Mouse (Mus musculus): ENCODE measurements around the gene Tectb. TPM values are rescaled to one million over a fixed set of nuclear protein-coding genes. Genes with fewer than 3 reads are reported as not detected.
A peak's percentile ranks its signal among the peaks of the same experiment; 100 is the strongest.

Tectb gene
- polyA plus RNA-seq, 1 experiment from 2014 or later, result 0.15 TPM

DNA sequence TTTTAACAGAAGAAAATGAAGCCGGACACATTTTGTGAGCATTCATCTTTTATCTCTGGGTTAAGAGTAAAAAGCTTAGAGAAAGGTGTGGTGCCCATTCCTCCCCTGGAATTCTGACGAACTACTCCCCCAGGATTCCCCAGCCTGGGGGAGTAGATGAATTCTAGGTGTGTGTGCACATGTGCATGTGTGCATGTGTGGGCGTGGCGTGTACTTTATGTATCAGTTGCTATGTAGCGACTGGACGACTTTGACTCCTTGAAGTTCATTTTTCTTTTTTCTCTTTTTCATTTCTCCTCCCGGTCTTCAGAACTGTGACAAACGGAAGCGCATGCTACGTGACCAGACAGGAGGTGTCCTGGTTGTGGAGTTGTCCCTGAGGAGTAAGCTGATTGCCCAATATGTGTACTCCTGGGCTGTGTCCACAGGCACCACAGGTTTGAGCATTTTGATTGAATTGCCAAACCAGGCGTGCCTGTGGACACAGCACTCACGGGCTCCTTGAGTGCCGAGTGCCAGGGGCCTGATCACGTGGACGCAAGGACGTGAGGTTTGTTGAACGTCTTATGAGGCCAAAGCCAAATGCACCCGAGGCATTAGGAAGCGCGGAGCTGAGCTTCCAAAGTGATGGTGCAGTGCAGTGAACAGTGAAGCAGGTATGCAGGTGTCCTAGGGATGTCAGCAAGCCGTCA is 11.9 kb downstream of the Tectb start:
- no peak for ATAC-seq (ENCODE audit: insufficient number of reproducible peaks, insufficient read depth, low FRiP score, low TSS enrichment)
- no peak overlapping the region for H3K4me2 ChIP-seq (replicated peaks)
- WGBS, result 87% methylated on average over 21 of the region's 21 CpGs
- no peak overlapping the region for H3K9ac ChIP-seq
- H3K4me3 ChIP-seq, result no peak overlapping the region
- H3K27me3 ChIP-seq, result no peaks in the 10 kb centered on the region; the same call in 1 of the 2 replicates
- no peaks in the 10 kb centered on the region for H3K36me3 ChIP-seq
- no peaks in the 10 kb centered on the region for H3K4me1 ChIP-seq
- no peaks in the 10 kb centered on the region for H3K9me3 ChIP-seq
- no peak overlapping the region; the same call in 1 of the 2 replicates for H3K27ac ChIP-seq

DNA sequence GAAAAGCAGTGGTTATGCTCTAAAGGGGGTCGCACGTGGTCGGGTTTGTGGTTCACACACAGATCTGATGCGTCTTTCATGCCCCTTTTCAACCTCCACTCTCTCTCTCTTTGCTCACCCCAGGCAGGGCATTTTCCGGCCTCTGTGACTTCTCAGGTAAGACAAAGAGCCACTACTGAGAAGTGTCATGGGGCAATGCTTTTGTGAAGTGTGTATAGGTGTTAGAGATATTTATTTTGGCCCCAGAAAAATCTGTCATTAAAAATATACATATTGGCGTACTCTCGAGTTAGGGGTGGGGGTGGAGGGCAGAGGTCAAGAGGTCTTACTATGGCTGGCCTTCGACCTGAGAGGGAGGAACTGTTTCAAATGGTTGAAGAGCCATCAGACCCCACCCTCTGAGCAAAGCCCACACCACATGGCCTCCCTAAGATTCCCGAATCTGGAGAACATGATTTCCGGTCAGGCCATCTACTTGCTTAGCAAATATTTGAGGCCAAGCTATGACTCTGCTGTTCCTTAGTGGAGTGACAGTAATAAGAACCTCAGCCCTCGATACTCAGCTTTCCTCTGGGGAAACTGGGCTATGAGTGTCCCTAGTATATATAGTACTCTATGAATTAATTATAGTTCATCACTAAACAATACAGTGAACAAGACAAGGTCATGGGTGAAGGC is 13.3 kb downstream of the Tectb start:
- 73% methylated on average over 11 of the region's 11 CpGs for WGBS
- no peak for ATAC-seq (ENCODE audit: insufficient number of reproducible peaks, insufficient read depth, low FRiP score, low TSS enrichment)
- H3K4me3 ChIP-seq, result no peak overlapping the region

DNA sequence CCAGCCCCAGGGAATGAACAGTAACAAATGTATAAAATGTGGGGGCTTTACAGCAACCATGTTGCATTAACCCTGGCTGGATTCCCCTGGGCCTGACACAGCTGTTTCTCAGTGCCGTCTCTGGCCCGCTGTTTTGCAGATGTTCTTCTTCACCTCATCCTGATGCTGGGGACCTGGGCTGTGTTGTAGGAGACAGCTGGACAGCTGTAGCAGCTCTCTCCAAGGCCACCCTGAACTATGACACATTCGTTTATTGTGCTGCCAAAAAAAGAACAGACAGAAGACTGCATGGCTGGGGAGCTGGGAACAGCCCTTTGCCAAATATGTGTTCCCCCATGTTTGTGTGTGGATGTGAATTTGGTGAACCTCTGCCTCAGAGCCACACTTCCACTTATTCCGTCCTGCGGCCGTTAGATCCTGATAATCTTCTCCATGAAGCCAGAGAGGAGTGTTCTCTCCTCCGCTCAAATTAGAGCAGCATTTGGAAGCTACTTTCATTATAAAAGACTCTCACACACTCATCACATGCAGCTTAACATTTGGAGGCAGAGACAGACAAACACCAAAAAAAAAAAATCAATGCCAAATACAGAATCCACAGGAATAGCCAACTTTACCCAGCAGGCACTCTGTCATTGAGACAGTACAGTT is 14.1 kb downstream of the Tectb start:
- Histone ChIP-seq H3K4me3 (no peak overlapping the region), H3K9me3 (no peaks in the 10 kb centered on the region), H3K9ac (no peak overlapping the region), H3K4me1 (no peaks in the 10 kb centered on the region), H3K27me3 (no peaks in the 10 kb centered on the region; the same call in 1 of the 2 replicates), H3K36me3 (no peaks in the 10 kb centered on the region), H3K27ac (no peak overlapping the region), H3K4me2 (replicated peaks) (no peak overlapping the region)
- no peak for ATAC-seq (ENCODE audit: insufficient number of reproducible peaks, insufficient read depth, low FRiP score, low TSS enrichment)
- WGBS, result 75% methylated on average over 7 of the region's 7 CpGs

More for the DNA sequence above, 13.3 kb downstream of the Tectb start:
- Histone ChIP-seq H3K36me3 (no peaks in the 10 kb centered on the region), H3K9ac (no peak overlapping the region), H3K4me1 (no peaks in the 10 kb centered on the region), H3K27ac (no peak overlapping the region), H3K9me3 (no peaks in the 10 kb centered on the region), H3K4me2 (replicated peaks) (no peak overlapping the region), H3K27me3 (no peaks in the 10 kb centered on the region; the same call in 1 of the 2 replicates)

DNA sequence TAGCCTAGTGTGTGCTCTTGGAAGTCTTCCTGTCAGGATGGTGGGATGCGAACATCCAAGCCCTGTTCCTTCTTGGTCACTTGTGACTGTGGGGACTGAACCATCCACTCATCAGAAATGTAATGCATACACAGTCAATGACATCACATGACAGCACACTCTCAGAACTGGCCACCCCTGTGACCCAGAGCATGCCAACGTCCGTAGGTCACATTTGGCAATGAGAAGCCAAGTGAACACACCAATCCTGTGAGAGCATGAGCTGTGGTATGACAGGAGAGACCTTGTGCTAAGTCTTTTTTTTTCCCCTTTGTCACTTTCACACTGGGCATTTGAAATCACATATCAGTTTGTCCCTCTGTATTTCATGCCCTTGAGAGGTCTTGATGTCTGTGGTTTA is 15.0 kb downstream of the Tectb start:
- Histone ChIP-seq H3K4me2 (replicated peaks) (no peak overlapping the region), H3K4me1 (no peaks in the 10 kb centered on the region), H3K4me3 (no peak overlapping the region), H3K36me3 (no peaks in the 10 kb centered on the region), H3K27me3 (no peaks in the 10 kb centered on the region; the same call in 1 of the 2 replicates), H3K27ac (no peak overlapping the region), H3K9ac (no peak overlapping the region), H3K9me3 (no peaks in the 10 kb centered on the region)
- ATAC-seq (ENCODE audit: insufficient number of reproducible peaks, insufficient read depth, low FRiP score, low TSS enrichment), result no peak
- WGBS, result 77% methylated on average over 3 of the region's 3 CpGs

DNA sequence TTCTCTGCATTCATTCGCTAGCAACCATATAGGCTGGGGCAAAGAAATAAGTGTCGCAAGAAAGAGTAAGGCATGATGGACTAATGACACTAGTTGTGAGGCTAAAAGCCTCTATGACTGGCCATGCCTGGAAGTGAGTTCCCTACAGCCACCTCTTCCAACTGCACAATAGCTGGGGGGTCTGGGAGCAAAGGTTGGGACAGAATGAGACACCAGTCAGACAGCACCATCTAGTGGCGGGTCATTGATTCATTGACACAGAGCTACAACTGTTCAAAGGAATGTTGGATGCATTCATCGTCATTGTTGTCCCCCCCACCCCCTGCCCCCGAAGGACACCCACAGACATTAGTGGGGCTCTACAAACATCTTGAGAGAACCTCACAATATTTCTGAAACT is 17.8 kb downstream of the Tectb start:
- Histone ChIP-seq H3K4me2 (replicated peaks) (no peak overlapping the region), H3K4me3 (no peak overlapping the region), H3K36me3 (no peaks in the 10 kb centered on the region), H3K9me3 (no peaks in the 10 kb centered on the region), H3K27me3 (no peaks in the 10 kb centered on the region), H3K27ac (no peak overlapping the region), H3K4me1 (no peaks in the 10 kb centered on the region), H3K9ac (no peak overlapping the region)
- no peak for ATAC-seq (ENCODE audit: insufficient number of reproducible peaks, insufficient read depth, low FRiP score, low TSS enrichment)
- 37% methylated on average over 5 of the region's 5 CpGs for WGBS

DNA sequence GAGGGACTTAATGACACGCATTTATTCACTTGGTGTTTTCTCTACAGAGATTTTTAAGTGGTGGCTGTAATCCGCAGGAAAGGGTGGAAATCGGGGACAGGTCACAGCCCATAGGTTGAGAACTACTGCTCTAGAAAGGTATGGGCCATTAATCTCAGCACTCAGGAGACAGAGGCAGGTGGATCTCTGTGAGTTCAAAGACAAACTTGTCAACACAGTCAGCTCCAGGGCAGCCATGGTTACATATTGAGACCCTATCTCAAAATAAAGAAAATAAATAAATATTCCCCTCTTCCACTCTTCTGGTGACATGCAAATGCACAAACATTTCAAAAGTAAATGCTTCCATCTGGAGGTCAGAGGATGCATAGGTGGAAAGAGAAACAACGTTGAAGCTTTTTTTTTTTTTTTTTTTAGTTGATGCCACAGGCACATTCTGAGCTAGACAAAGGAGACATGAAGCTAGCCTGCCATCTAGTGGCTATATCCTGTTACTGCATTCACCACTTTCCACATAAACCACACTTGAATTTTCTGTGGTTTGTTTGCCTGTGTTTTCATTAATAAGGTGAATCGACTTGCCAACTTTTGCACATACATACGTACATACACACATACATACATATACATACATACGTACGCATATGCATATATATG is 26.1 kb downstream of the Tectb start:
- H3K9me3 ChIP-seq, result no peaks in the 10 kb centered on the region
- no peak overlapping the region for H3K27ac ChIP-seq
- no peak for ATAC-seq (ENCODE audit: insufficient number of reproducible peaks, insufficient read depth, low FRiP score, low TSS enrichment)
- no peak overlapping the region for H3K4me3 ChIP-seq
- no peaks in the 10 kb centered on the region for H3K4me1 ChIP-seq
- H3K36me3 ChIP-seq, result no peaks in the 10 kb centered on the region
- no peak overlapping the region for H3K4me2 ChIP-seq (replicated peaks)
- H3K9ac ChIP-seq, result no peak overlapping the region
- no peaks in the 10 kb centered on the region for H3K27me3 ChIP-seq
- WGBS, result 41% methylated on average over 8 of the region's 8 CpGs

DNA sequence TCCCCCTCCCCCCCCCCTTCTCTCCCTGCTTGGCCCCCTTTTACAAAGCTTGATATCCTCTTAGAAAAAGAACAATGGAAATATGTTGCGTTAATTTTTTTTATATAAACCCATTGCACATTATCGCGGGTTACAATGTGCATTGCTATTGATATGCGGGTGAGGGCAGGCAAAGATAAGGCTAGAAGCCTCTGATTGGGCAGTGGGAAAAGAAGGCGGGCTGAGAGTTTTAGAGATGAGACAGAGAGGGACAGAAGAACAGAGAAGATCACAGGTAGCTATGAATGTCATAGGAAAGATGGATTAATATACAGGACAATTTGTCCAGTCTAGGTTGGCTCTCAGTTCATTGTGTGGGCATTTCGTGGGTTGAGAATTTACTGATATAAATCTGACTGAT is 26.7 kb downstream of the Tectb start:
- ATAC-seq (ENCODE audit: insufficient number of reproducible peaks, insufficient read depth, low FRiP score, low TSS enrichment), result no peak
- Histone ChIP-seq H3K9ac (no peak overlapping the region), H3K36me3 (no peaks in the 10 kb centered on the region), H3K27me3 (no peaks in the 10 kb centered on the region), H3K4me2 (replicated peaks) (no peak overlapping the region), H3K9me3 (no peaks in the 10 kb centered on the region), H3K27ac (no peak overlapping the region), H3K4me3 (no peak overlapping the region), H3K4me1 (no peaks in the 10 kb centered on the region)
- WGBS, result 57% methylated on average over 6 of the region's 6 CpGs

DNA sequence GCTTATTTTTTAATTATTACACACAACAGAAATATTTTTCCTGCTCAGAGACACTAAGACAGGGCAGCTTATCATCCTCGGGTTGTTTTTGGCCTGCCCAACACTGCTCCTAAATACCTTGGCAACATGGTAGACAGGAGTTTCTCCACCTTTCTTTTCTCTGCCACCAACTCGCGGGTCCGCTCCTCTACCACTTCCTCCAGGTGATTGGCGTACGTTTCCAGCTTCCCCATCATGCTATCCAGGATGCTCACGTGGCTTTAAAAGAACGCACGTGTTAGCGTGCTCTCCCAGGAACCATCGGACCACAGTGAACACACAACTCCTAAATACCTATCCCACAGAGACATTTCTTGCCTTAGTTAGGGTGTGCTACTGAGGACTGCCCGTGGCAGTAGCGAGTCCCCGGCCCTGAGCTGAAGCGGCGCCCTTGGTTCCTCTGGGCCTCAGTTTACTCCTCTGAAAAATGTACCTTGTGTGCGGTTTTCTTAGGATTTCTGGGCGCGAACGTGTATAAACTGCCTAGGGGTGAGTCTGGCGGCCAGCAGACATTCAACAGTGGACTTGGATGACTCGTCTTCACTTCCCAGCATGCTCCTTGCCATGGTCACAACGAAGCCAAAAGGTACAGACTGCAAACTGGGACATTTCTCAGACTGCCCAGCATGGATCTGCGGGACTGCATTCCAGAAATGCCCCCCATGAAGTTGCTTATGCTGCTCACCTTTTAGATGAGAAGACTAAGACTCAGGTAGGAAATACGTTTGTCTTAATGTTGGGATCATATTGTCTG is 27.4 kb downstream of the Tectb start:
- H3K9me3 ChIP-seq, result no peaks in the 10 kb centered on the region
- no peak overlapping the region for H3K4me2 ChIP-seq (replicated peaks)
- H3K9ac ChIP-seq, result no peak overlapping the region
- WGBS, result 60% methylated on average over 25 of the region's 25 CpGs
- ATAC-seq (ENCODE audit: insufficient number of reproducible peaks, insufficient read depth, low FRiP score, low TSS enrichment), result no peak
- no peak overlapping the region for H3K27ac ChIP-seq
- no peaks in the 10 kb centered on the region for H3K4me1 ChIP-seq
- H3K36me3 ChIP-seq, result no peaks in the 10 kb centered on the region
- no peak overlapping the region for H3K4me3 ChIP-seq
- H3K27me3 ChIP-seq, result no peaks in the 10 kb centered on the region

DNA sequence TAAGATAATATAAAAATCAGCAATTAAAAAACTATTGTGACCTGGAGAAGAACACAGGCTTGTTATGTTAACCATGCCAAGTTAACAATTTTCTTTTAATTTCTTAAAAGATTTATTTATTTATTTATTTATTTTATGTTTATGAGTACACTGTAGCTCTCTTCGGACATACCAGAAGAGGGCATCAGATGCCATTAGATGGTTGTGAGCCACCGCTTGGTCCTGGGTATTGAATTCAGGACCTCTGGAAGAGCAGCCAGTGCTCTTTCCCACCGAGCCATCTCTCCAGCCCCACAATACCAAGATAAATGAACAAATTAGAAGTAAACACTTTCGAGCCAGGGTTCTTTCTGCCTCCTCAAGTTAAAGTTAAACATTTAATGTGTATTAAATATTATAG is 28.1 kb downstream of the Tectb start:
- Histone ChIP-seq H3K9ac (no peak overlapping the region), H3K36me3 (no peaks in the 10 kb centered on the region), H3K4me2 (replicated peaks) (no peak overlapping the region), H3K9me3 (no peaks in the 10 kb centered on the region), H3K4me3 (no peak overlapping the region), H3K27me3 (no peaks in the 10 kb centered on the region), H3K4me1 (no peaks in the 10 kb centered on the region), H3K27ac (no peak overlapping the region)
- WGBS, result 82% methylated on average over 4 of the region's 4 CpGs
- no peak for ATAC-seq (ENCODE audit: insufficient number of reproducible peaks, insufficient read depth, low FRiP score, low TSS enrichment)

DNA sequence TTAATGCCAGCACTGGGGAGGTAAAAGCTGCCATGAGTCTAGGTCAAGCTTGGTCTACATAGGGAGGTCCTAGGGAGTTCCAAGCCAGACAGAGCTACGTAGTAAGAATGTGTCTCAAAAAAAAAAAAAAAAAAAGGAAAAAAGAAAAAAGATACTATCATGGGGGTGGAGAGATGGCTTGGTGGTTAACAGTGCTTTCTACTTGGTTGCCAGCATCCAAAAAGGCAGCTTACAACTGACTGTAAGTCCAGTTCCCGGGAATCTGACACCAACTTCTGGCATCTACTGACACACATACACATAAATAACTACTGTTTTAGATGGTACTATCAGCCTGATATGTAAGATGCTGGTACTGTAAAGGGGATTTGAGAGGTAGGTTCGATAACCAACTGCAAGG is 28.6 kb downstream of the Tectb start:
- 83% methylated on average over 3 of the region's 3 CpGs for WGBS
- Histone ChIP-seq H3K4me2 (replicated peaks) (no peak overlapping the region), H3K9me3 (no peaks in the 10 kb centered on the region), H3K27me3 (no peaks in the 10 kb centered on the region), H3K4me3 (no peak overlapping the region), H3K9ac (no peak overlapping the region), H3K27ac (no peak overlapping the region), H3K4me1 (no peaks in the 10 kb centered on the region), H3K36me3 (no peaks in the 10 kb centered on the region)
- ATAC-seq (ENCODE audit: insufficient number of reproducible peaks, insufficient read depth, low FRiP score, low TSS enrichment), result no peak

DNA sequence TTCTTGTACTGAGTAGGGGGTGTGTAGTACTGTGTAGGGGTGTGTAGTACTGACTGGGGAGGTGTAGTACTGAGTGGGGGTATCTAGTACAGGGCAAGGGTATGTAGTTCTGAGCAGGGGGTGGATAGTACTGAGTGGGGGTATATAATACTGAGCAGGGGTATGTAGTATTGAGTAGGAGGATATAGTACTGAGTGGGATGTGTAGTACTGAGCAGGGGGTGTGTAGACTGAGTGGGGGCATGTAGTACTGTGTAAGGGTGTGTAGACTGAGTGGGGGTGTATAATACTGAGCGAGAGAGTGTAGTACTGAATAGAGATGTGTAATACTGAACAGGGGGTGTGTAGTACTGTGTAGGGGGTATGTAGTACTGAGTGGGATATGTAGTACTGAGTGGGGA is 31.2 kb downstream of the Tectb start:
- Histone ChIP-seq H3K9me3 (no peaks in the 10 kb centered on the region), H3K9ac (no peak overlapping the region), H3K4me1 (no peaks in the 10 kb centered on the region), H3K4me3 (no peak overlapping the region), H3K36me3 (no peaks in the 10 kb centered on the region), H3K4me2 (replicated peaks) (no peak overlapping the region), H3K27me3 (no peaks in the 10 kb centered on the region), H3K27ac (no peak overlapping the region)
- ATAC-seq (ENCODE audit: insufficient number of reproducible peaks, insufficient read depth, low FRiP score, low TSS enrichment), result 0 out of 2 replicates have a peak, but pooled peaks have one; percentile 32
- WGBS, result 91% methylated on average over 1 of the region's 1 CpGs
